Comparison of ENCODE assay signal across 25 mouse cellular contexts in genomic region chr10:14192156-14192555, GRCm38 (mm10).
DNase-seq lines count a peak whose midpoint lies in the region; ATAC-seq and TF ChIP-seq lines count a peak whose summit lies in the region.
"Had no signal": no experiment of that assay in that cellular context is flagged by ENCODE, and none has a peak within 500 bp of the region (broad histone marks: within the 10 kb centered on the region; RNA-seq: fewer than 3 reads in every experiment).

No protein-coding gene starts in this region.

- ATAC-seq in lung, embryonic 15.5 days (ENCODE audit: borderline replicate concordance, extremely low read depth, low FRiP score, low TSS enrichment), result peak; percentile 35; the same call in 1 of the 2 replicates
- ATAC-seq: activated CD4-positive, CD25-positive, alpha-beta regulatory T cell, adult 4 months; forebrain, embryonic 14.5 days; forebrain, postnatal 0 days; hindbrain, embryonic 16.5 days had no signal

- intact Hi-C loops in heart, adult 2 months (cut with DNase I), result no loop called here

- no peaks in the 10 kb centered on the region for H3K9me3 ChIP-seq in lung, embryonic 15.5 days
- H3K9me3 ChIP-seq: embryonic facial prominence, embryonic 12.5 days; embryonic facial prominence, embryonic 15.5 days; heart, embryonic 12.5 days; heart, embryonic 15.5 days; hindbrain, embryonic 10.5 days; hindbrain, embryonic 13.5 days had no signal

- no peak for TF ChIP-seq CTCF in heart, adult 2 months (IDR thresholded peaks at IDR 0.05)

- peaks cover 3% of the 10 kb centered on the region; the same call in 1 of the 2 replicates for H3K4me1 ChIP-seq in heart, adult 2 months (ENCODE audit: control insufficient read depth, insufficient read depth, low read length)
- H3K4me1 ChIP-seq in lung, embryonic 15.5 days, result no peaks in the 10 kb centered on the region
- H3K4me1 ChIP-seq: embryonic facial prominence, embryonic 12.5 days had no signal

- no peak for TF ChIP-seq POLR2A in heart, adult 2 months (IDR thresholded peaks at IDR 0.05; ENCODE audit: insufficient read depth, low read depth, low read length)

- H3K79me2 ChIP-seq in heart, adult 2 months (replicated peaks; ENCODE audit: control insufficient read depth, insufficient read depth, low read length), result no peaks in the 10 kb centered on the region

- no peak overlapping the region for H3K4me3 ChIP-seq in heart, adult 2 months
- no peak overlapping the region for H3K4me3 ChIP-seq in lung, embryonic 15.5 days
- H3K4me3 ChIP-seq: embryonic facial prominence, embryonic 12.5 days; embryonic facial prominence, embryonic 15.5 days; heart, embryonic 12.5 days; heart, embryonic 15.5 days; hindbrain, embryonic 10.5 days; hindbrain, embryonic 13.5 days had no signal

- no peak overlapping the region for H3K4me2 ChIP-seq in lung, embryonic 15.5 days
- H3K4me2 ChIP-seq: embryonic facial prominence, embryonic 12.5 days; embryonic facial prominence, embryonic 15.5 days; heart, embryonic 12.5 days; heart, embryonic 15.5 days; hindbrain, embryonic 13.5 days had no signal

- WGBS in heart, adult 2 months, result 66% methylated on average over 4 of the region's 4 CpGs
- 52% methylated on average over 4 of the region's 4 CpGs for WGBS in lung, embryonic 15.5 days

- H3K27ac ChIP-seq in heart, adult 2 months, result no peak overlapping the region
- H3K27ac ChIP-seq in lung, embryonic 15.5 days, result no peak overlapping the region
- H3K27ac ChIP-seq: embryonic facial prominence, embryonic 12.5 days; embryonic facial prominence, embryonic 15.5 days; heart, embryonic 15.5 days; hindbrain, embryonic 10.5 days; hindbrain, embryonic 13.5 days had no signal

- H3K27me3 ChIP-seq in heart, adult 2 months (ENCODE audit: control insufficient read depth, insufficient read depth, low read length), result no peaks in the 10 kb centered on the region
- no peaks in the 10 kb centered on the region for H3K27me3 ChIP-seq in lung, embryonic 15.5 days
- H3K27me3 ChIP-seq: embryonic facial prominence, embryonic 12.5 days; embryonic facial prominence, embryonic 15.5 days; heart, embryonic 12.5 days; heart, embryonic 15.5 days; hindbrain, embryonic 13.5 days had no signal

- DNase-seq in heart, adult 11 months, result peak; percentile 54
- no peak for DNase-seq in heart, adult 2 months
- no peak for DNase-seq in lung, postnatal 4 days
- DNase-seq in 416B (ENCODE audit: low read depth), result peak; percentile 29
- peak; percentile 29 for DNase-seq in brain, adult 2 months (ENCODE audit: low read depth, low spot score)
- DNase-seq in right cerebral cortex, adult 18-20 months, result no peak
- DNase-seq: adrenal gland, adult 8-10 months; adrenal gland, postnatal 25 days; cerebellum, adult 18-20 months; cerebellum, adult 9-11 months; cerebellum, postnatal 25 days; forebrain, postnatal 0 days; gastrocnemius, postnatal 25 days; heart, postnatal 10 days; heart, postnatal 36 days had no signal

- no peak for TF ChIP-seq EP300 in heart, adult 2 months (IDR thresholded peaks at IDR 0.05; ENCODE audit: insufficient read depth, low read depth, low read length)

- H3K36me3 ChIP-seq in heart, adult 2 months (ENCODE audit: control insufficient read depth, insufficient read depth, low read length), result peaks cover 3% of the 10 kb centered on the region; the same call in 1 of the 2 replicates
- H3K36me3 ChIP-seq in lung, embryonic 15.5 days, result no peaks in the 10 kb centered on the region
- H3K36me3 ChIP-seq: embryonic facial prominence, embryonic 12.5 days; embryonic facial prominence, embryonic 15.5 days; heart, embryonic 12.5 days; heart, embryonic 15.5 days; hindbrain, embryonic 10.5 days; hindbrain, embryonic 13.5 days had no signal

- H3K9ac ChIP-seq in heart, adult 2 months (ENCODE audit: low read depth, low read length), result no peak overlapping the region
- no peak overlapping the region for H3K9ac ChIP-seq in lung, embryonic 15.5 days
- H3K9ac ChIP-seq: embryonic facial prominence, embryonic 12.5 days; embryonic facial prominence, embryonic 15.5 days; forebrain, postnatal 0 days; heart, embryonic 12.5 days; heart, embryonic 15.5 days; hindbrain, embryonic 13.5 days had no signal

Comparison
In these comparisons a context has a peak if more than half of its experiments do, and no peak if none do; other contexts are left out.
1. DNase-seq: peak in heart, adult 11 months (single experiment), 416B (single experiment) and brain, adult 2 months (single experiment); none in heart, adult 2 months (0 of 2), lung, postnatal 4 days (0 of 2) and right cerebral cortex, adult 18-20 months (single experiment).